Mouse (Mus musculus): Measurements from ENCODE around the gene Capn15.

DNA sequence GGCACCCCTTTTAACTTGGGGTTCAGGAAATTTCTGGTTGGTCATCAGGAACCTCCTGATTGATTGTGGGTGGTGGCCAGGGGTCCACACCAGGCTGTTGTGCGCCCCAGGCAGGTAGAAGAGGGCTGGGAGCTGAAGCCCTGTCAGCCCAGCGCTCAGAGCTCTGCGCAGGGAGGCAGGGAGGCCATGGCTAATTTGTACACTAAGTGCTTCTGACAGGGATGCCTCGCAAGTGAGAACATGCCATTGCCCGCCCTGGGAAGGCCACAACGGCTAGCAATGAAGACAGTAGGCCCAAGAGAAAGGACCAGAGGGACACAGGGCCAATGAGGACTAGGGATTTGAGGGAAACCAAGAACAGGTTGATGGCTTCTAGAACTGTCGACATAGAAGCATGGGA, 29.0 kb downstream of the Capn15 start:
- TF ChIP-seq CTCF (conservative IDR thresholded peaks at IDR 0.05 in 1 of 2, IDR thresholded peaks at IDR 0.05 in 1 of 2; ENCODE audit: low read depth in 2 of 2, low read length in 2 of 2) (no peak), CHD2 (IDR thresholded peaks at IDR 0.05; ENCODE audit: low read length) (no peak)

Measured in CH12.LX (cell line).